Mouse (Mus musculus) liver, embryonic 12.5 days (tissue): ENCODE measurements around the gene Gm3250. TPM values are rescaled to one million over a fixed set of nuclear protein-coding genes. Genes with fewer than 3 reads are reported as not detected.

ENCODE experiments used
- ATAC-seq: fragments of 200-750 bp; cut with Nextera tagmentation; 2 replicates; pipeline ENCODE4 v1.8.0; 2017; ENCODE audit warnings: moderate number of reproducible peaks, mild to moderate bottlenecking, moderate library complexity
- H3K27ac ChIP-seq: fragments of 300-500 bp; sonication (generic); 2 replicates; pipeline ENCODE4 v1.5.1; 2016; ENCODE audit warnings: mild to moderate bottlenecking
- H3K27me3 ChIP-seq: fragments of 300-500 bp; sonication (generic); replicated peaks from 2 replicates; pipeline ENCODE4 v1.6.1; 2016; ENCODE audit warnings: mild to moderate bottlenecking, moderate library complexity
- H3K36me3 ChIP-seq: fragments of 300-500 bp; sonication (generic); 2 replicates; pipeline ENCODE4 v1.6.1; 2016; ENCODE audit warnings: mild to moderate bottlenecking, moderate library complexity
- H3K4me1 ChIP-seq: fragments of 300-500 bp; sonication (generic); 2 replicates; pipeline ENCODE4 v1.6.1; 2016
- H3K4me2 ChIP-seq: fragments of 300-500 bp; sonication (generic); 2 replicates; pipeline ENCODE4 v1.6.1; 2016; ENCODE audit warnings: mild to moderate bottlenecking, moderate library complexity
- H3K4me3 ChIP-seq: fragments of 300-500 bp; sonication (generic); 2 replicates; pipeline ENCODE4 v1.5.1; 2016; ENCODE audit warnings: mild to moderate bottlenecking, moderate library complexity
- H3K9ac ChIP-seq: fragments of 300-500 bp; sonication (generic); 2 replicates; pipeline ENCODE4 v1.6.1; 2016; ENCODE audit warnings: mild to moderate bottlenecking, moderate library complexity
- H3K9me3 ChIP-seq: fragments of 300-500 bp; sonication (generic); replicated peaks from 2 replicates; pipeline ENCODE4 v1.6.1; 2016; ENCODE audit warnings: mild to moderate bottlenecking, moderate library complexity
- WGBS: fragments of 180-500 bp; shearing (Covaris S2); methylation state at CpG from one replicate; pipeline ENCODE4 v1.1.7; 2016; ENCODE audit not compliant: insufficient replicate concordance; 5-methylcytosine and 5-hydroxymethylcytosine counted together
- polyA plus RNA-seq: library from polyadenylated mRNA; unstranded; fragments of >200 nt; fragmentation: Nextera tagmentation; extraction: Ambion mirVana; gene quantifications from 2 replicates; pipeline ENCODE4 v1.2.1, GENCODE M21; 2016

The Gm3250 gene
- polyA plus RNA-seq, 1 experiment from 2014 or later, result not detected

- Histone ChIP-seq H3K9ac (no peak overlapping the region), H3K27me3 (no peaks in the 10 kb centered on the region), H3K4me2 (no peak overlapping the region), H3K36me3 (no peaks in the 10 kb centered on the region), H3K9me3 (peaks cover 4% of the 10 kb centered on the region; the same call in 1 of the 2 replicates), H3K4me3 (no peak overlapping the region), H3K27ac (no peak overlapping the region), H3K4me1 (no peaks in the 10 kb centered on the region)
- ATAC-seq, result no peak
- WGBS, result 52% methylated on average over 4 of the region's 4 CpGs
These were observed 43.4 kb downstream of the Gm3250 start for GRCm38 (mm10) chr10:77738929-77739328.

DNA sequence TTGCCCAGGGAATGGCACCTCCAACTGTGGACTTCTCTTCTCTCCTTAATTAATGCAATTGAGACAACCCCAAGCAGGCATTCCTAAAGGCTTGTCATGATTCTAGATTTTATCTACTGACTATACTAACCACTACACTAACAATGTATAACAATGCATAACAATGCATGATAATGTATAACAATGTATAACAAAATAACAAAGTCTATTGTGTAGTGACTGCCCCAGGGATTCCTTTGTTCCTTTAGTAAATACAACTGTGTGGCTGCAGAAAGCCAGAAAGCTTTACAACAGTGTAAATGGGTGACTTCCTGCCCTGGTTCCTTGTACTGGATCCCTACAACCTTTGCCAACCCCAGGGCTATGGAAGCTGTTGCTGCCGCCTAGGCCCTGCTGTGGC lies 46.4 kb downstream of the Gm3250 start:
- no peak overlapping the region for H3K4me2 ChIP-seq
- no peak overlapping the region for H3K4me3 ChIP-seq
- no peaks in the 10 kb centered on the region for H3K27me3 ChIP-seq
- ATAC-seq, result no peak
- H3K9me3 ChIP-seq, result peaks cover 4% of the 10 kb centered on the region; the same call in 1 of the 2 replicates
- 81% methylated on average over 1 of the region's 1 CpGs for WGBS
- H3K27ac ChIP-seq, result no peak overlapping the region
- no peaks in the 10 kb centered on the region for H3K4me1 ChIP-seq
- no peak overlapping the region for H3K9ac ChIP-seq
- no peaks in the 10 kb centered on the region for H3K36me3 ChIP-seq

Other genes with a start within 250 kb of the Gm3250 start
- gene Pttg1ip, start 200.8 kb downstream of the Gm3250 start, polyA plus RNA-seq, result 68.8 and 72.8 TPM in 2 replicates
- gene Sumo3, start 176.4 kb downstream of the Gm3250 start, polyA plus RNA-seq, result 138 and 146 TPM in 2 replicates
- gene Gm49325, start 176.3 kb downstream of the Gm3250 start, polyA plus RNA-seq, result 5.1 TPM in 1 of 2 replicates, not detected in the other
- gene Ube2g2, start 160.3 kb downstream of the Gm3250 start, polyA plus RNA-seq, result 55.7 and 59.9 TPM in 2 replicates
- 0.05 TPM in 1 of 2 replicates, not detected in the other for gene Tspear, start 96.0 kb downstream of the Gm3250 start, polyA plus RNA-seq
- not detected in 2 replicates for gene Gm19402, start 91.8 kb downstream of the Gm3250 start, polyA plus RNA-seq
- gene Gm9508, start 85.3 kb downstream of the Gm3250 start, polyA plus RNA-seq, result not detected in 2 replicates
- gene Gm10272, start 75.9 kb downstream of the Gm3250 start, polyA plus RNA-seq, result not detected in 2 replicates
- gene Gm10024, start 71.1 kb downstream of the Gm3250 start, polyA plus RNA-seq, result not detected in 2 replicates
- gene Gm10142, start 66.7 kb downstream of the Gm3250 start, polyA plus RNA-seq, result not detected in 2 replicates
- gene Krtap12-1, start 61.9 kb downstream of the Gm3250 start, polyA plus RNA-seq, result not detected in 2 replicates
- not detected in 2 replicates for gene Gm10100, start 56.1 kb downstream of the Gm3250 start, polyA plus RNA-seq
- gene Gm18596, start 39.9 kb downstream of the Gm3250 start, polyA plus RNA-seq, result not detected in 2 replicates
- gene Gm9736, start 31.2 kb downstream of the Gm3250 start, polyA plus RNA-seq, result not detected in 2 replicates
- gene Gm3233, start 22.9 kb downstream of the Gm3250 start, polyA plus RNA-seq, result not detected in 2 replicates
- gene Gm3238, start 11.2 kb downstream of the Gm3250 start, polyA plus RNA-seq, result not detected in 2 replicates
- not detected in 2 replicates for gene Gm7138, start 5.6 kb downstream of the Gm3250 start, polyA plus RNA-seq
- not detected in 2 replicates for gene Gm7137, start 5.7 kb upstream of the Gm3250 start, polyA plus RNA-seq
- not detected in 2 replicates for gene Gm9639, start 12.5 kb upstream of the Gm3250 start, polyA plus RNA-seq
- gene Gm19668, start 16.6 kb upstream of the Gm3250 start, polyA plus RNA-seq, result not detected in 2 replicates
- gene Gm9507, start 29.3 kb upstream of the Gm3250 start, polyA plus RNA-seq, result not detected in 2 replicates
- not detected in 2 replicates for gene Gm2696, start 32.1 kb upstream of the Gm3250 start, polyA plus RNA-seq
- gene Krtap10-4, start 44.6 kb upstream of the Gm3250 start, polyA plus RNA-seq, result not detected in 2 replicates
- not detected in 2 replicates for gene Krtap10-10, start 53.4 kb upstream of the Gm3250 start, polyA plus RNA-seq
- not detected in 2 replicates for gene Gm36176, start 64.3 kb upstream of the Gm3250 start, polyA plus RNA-seq
- not detected in 2 replicates for gene Gm10318, start 70.3 kb upstream of the Gm3250 start, polyA plus RNA-seq
- gene Gm3285, start 79.4 kb upstream of the Gm3250 start, polyA plus RNA-seq, result not detected in 2 replicates
- 8.5 and 8.7 TPM in 2 replicates for gene Lrrc3, start 120.0 kb upstream of the Gm3250 start, polyA plus RNA-seq
- gene Trpm2, start 188.0 kb upstream of the Gm3250 start, polyA plus RNA-seq, result 1.1 and 1.2 TPM in 2 replicates
- 6.7 and 6.9 TPM in 2 replicates for gene 1810043G02Rik, start 196.0 kb upstream of the Gm3250 start, polyA plus RNA-seq
- 152 and 157 TPM in 2 replicates for gene Pfkl, start 227.5 kb upstream of the Gm3250 start, polyA plus RNA-seq